Mouse (Mus musculus) hindbrain, embryonic 12.5 days (tissue): ENCODE data around the gene Gm5431. TPM values are rescaled to one million over a fixed set of nuclear protein-coding genes. Genes with fewer than 3 reads are reported as not detected.

Experiments used
- ATAC-seq: fragments of 200-750 bp; cut with Nextera tagmentation; 2 replicates; pipeline ENCODE4 v1.8.0; 2017; ENCODE audit warnings: moderate TSS enrichment; ENCODE audit not compliant: low FRiP score
- H3K27ac ChIP-seq: fragments of 300-500 bp; sonication (generic); 2 replicates; pipeline ENCODE4 v1.5.1; 2016; ENCODE audit warnings: mild to moderate bottlenecking
- H3K27me3 ChIP-seq: fragments of 300-500 bp; sonication (generic); 2 replicates; pipeline ENCODE4 v1.6.1; 2016; ENCODE audit warnings: mild to moderate bottlenecking
- H3K36me3 ChIP-seq: fragments of 300-500 bp; sonication (generic); 2 replicates; pipeline ENCODE4 v1.6.1; 2016; ENCODE audit warnings: mild to moderate bottlenecking
- H3K4me1 ChIP-seq: fragments of 300-500 bp; sonication (generic); 2 replicates; pipeline ENCODE4 v1.6.1; 2016
- H3K4me2 ChIP-seq: fragments of 300-500 bp; sonication (generic); replicated peaks from 2 replicates; pipeline ENCODE4 v1.6.1; 2016; ENCODE audit warnings: mild to moderate bottlenecking
- H3K4me3 ChIP-seq: fragments of 300-500 bp; sonication (generic); 2 replicates; pipeline ENCODE4 v1.5.1; 2016; ENCODE audit warnings: mild to moderate bottlenecking
- H3K9ac ChIP-seq: fragments of 300-500 bp; sonication (generic); 2 replicates; pipeline ENCODE4 v1.6.1; 2016; ENCODE audit warnings: mild to moderate bottlenecking, moderate library complexity
- H3K9me3 ChIP-seq: fragments of 300-500 bp; sonication (generic); replicated peaks from 2 replicates; pipeline ENCODE4 v1.6.1; 2016; ENCODE audit warnings: mild to moderate bottlenecking
- WGBS: fragments of 180-500 bp; shearing (Covaris S2); methylation state at CpG from one replicate; pipeline ENCODE4 v1.1.7; 2016; 5-methylcytosine and 5-hydroxymethylcytosine counted together
- polyA plus RNA-seq: library from polyadenylated mRNA; unstranded; fragments of >200 nt; fragmentation: Nextera tagmentation; extraction: Ambion mirVana; gene quantifications from 2 replicates; pipeline ENCODE4 v1.2.1, GENCODE M21; 2016

Gene Gm5431
- polyA plus RNA-seq, 1 experiment from 2014 or later, result not detected

DNA sequence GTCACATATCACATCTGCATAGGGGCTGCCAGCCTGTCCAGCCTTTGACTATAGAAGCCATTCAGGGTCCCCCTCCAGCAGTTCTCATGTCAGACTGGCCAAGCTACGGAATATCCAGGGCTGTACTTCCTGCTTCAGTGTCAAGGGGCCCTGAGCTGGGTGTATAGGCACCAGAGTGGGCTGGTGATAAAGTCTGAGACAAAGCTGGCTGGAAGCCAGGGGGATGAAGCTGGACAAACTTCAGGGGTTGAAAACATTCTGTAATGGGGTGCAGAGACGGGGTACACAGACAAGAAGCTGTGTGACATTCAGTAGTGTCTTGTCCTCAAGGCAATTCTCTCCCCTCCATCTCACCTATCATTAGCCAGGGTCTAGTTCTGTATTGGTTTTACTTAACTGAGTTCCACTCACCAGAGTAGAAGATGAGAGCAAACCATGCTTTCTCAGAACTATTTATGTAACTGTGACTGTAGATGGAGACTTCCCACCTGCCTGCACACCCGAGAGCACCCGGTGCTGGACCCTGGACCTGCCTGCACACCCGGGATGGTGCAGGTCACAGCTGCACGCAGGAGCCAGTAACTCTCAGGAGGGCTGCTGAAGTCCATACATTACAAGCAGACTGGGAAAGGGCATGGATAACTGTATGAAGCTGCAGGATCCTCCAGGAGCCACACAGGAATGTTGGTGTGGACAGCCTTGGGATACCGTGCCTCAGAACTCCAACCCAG lies 32.5 kb downstream of the Gm5431 start:
- Histone ChIP-seq H3K27me3 (peaks cover 15% of the 10 kb centered on the region), H3K4me1 (peaks cover 13% of the 10 kb centered on the region; the same call in 1 of the 2 replicates), H3K9ac (no peak overlapping the region), H3K4me2 (no peak overlapping the region), H3K27ac (no peak overlapping the region), H3K9me3 (no peaks in the 10 kb centered on the region), H3K36me3 (no peaks in the 10 kb centered on the region), H3K4me3 (no peak overlapping the region)
- ATAC-seq, result no peak
- 71% methylated on average over 7 of the region's 7 CpGs for WGBS

DNA sequence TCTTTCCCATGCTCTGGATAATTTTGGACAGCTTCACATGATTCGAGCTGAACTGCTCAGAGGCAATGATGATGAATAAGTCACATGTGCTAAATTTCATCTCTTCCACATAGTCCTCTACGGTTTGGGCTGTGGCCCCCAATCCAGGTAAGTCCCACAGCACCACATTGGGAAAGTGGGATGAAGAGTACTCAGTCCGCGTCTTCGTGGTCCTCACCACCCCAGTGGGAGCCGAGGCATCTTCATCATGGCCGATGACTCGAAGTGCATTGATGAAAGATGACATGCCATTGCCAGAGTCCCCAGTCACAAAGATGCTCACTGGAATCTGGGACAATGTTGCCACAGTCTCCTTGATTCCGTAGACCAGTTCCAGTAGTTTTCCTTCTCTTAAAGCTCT lies 35.5 kb downstream of the Gm5431 start:
- H3K4me1 ChIP-seq, result peaks cover 5% of the 10 kb centered on the region; the same call in 1 of the 2 replicates

DNA sequence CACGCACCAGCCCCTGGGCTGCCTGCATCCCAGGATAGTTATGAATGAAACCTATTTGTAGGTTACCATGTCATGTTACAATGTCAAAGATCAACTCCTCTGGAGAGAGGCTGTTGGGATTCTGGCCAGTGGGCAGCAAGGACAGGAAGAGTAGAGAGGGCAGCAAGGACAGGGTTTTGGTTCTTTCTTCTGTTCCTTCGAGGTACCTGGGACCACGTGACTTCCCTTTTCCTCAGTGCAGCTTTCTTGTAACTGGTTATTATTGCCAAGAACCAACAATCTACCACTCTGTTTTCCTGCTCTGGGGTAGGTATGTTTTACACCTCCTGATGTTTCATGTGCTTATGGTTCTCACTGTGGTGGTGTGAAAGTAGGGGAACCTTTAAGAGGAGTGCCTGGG lies 38.2 kb downstream of the Gm5431 start:
- 86% methylated on average over 3 of the region's 3 CpGs for WGBS
- no peak for ATAC-seq
- Histone ChIP-seq H3K27ac (no peak overlapping the region), H3K36me3 (no peaks in the 10 kb centered on the region), H3K9ac (no peak overlapping the region), H3K9me3 (no peaks in the 10 kb centered on the region), H3K27me3 (peaks cover 4% of the 10 kb centered on the region), H3K4me1 (no peaks in the 10 kb centered on the region), H3K4me2 (no peak overlapping the region), H3K4me3 (no peak overlapping the region)

More for the DNA sequence above, 35.5 kb downstream of the Gm5431 start:
- Histone ChIP-seq H3K9me3 (no peaks in the 10 kb centered on the region), H3K27ac (no peak overlapping the region), H3K4me3 (no peak overlapping the region), H3K36me3 (no peaks in the 10 kb centered on the region), H3K4me2 (no peak overlapping the region), H3K27me3 (no peaks in the 10 kb centered on the region; the same call in 1 of the 2 replicates), H3K9ac (no peak overlapping the region)
- ATAC-seq, result no peak
- 92% methylated on average over 9 of the region's 9 CpGs for WGBS

DNA sequence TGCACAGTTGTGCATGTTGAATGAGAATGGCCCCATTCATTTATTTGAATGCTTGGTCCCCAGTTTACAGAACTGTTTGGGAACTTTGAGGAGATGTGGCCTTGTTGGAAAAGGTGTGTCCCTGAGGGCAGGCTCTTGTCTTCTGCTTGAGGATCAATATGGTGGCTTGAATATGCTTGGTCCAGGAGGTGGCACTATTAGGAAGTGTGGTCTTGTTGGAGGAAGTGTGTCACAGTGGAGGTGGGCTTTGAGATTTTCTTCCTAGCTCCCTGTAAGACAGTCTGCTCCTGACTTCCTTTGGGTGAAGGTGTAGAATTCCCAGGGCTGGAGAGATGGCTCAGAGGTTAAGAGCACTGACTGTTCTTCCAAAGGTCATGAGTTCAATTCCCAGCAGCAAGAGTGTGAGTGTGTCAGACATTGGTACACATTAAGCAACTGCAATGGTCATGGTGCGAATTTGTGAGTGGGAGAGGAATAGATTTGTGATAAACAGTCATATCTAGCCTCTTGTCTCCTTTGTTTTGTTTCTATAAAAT lies 39.2 kb downstream of the Gm5431 start:
- Histone ChIP-seq H3K27ac (no peak overlapping the region), H3K4me2 (no peak overlapping the region), H3K4me3 (no peak overlapping the region), H3K4me1 (peaks cover 3% of the 10 kb centered on the region; the same call in 1 of the 2 replicates), H3K9ac (no peak overlapping the region), H3K27me3 (peaks cover 4% of the 10 kb centered on the region), H3K36me3 (no peaks in the 10 kb centered on the region), H3K9me3 (no peaks in the 10 kb centered on the region)
- ATAC-seq, result no peak
- WGBS, result 84% methylated on average over 1 of the region's 1 CpGs

DNA sequence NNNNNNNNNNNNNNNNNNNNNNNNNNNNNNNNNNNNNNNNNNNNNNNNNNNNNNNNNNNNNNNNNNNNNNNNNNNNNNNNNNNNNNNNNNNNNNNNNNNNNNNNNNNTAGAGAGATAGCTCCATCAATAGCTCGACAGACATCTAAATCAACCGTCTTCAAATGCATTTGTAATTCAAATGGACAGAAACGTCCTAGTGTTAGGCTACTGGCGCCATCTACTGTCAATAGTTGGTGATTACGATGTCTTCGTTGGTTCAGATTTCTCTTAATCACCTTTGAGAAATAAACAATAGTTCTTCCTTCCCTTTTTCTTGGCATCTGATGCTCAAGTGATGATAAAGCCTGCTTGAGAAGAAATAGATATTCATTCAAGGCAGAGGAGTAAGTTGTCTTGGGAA lies 43.0 kb downstream of the Gm5431 start:
- ATAC-seq, result no peak
- Histone ChIP-seq H3K4me2 (peak overlapping the region; percentile 94), H3K27me3 (peaks cover 7% of the 10 kb centered on the region), H3K9me3 (no peaks in the 10 kb centered on the region), H3K4me1 (peaks cover 15% of the 10 kb centered on the region), H3K27ac (no peak overlapping the region), H3K36me3 (no peaks in the 10 kb centered on the region), H3K9ac (no peak overlapping the region), H3K4me3 (no peak overlapping the region)
- 1% methylated on average over 6 of the region's 6 CpGs for WGBS

DNA sequence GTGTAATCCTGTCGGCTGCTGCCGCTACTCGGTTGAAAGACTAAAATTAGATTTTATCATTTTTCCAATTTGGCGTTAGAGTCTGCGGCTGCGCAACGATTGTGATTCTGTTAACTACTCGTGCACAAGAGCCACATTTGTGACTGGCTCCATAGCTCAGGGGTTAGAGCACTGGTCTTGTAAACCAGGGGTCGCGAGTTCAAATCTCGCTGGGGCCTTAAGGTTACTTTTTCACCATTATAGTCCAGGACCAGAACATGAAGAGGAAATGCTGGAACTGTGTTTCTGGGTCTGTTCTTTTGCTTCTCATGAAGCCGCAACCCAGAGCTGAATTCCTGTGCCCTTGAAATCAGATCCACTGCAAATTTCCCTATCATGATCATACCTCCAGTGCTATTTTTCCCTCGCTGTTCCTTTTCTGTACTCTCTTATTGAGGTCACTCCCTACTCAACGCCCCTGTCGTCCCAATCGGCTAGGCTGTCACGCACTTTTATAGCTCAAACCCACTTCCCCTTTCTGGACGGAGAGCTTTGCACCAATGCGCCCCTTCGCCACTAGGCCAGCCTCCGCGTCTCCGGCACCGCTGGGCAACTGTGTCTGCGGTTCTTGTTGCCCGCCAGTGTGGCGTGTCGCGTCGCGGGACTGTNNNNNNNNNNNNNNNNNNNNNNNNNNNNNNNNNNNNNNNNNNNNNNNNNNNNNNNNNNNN lies 48.4 kb downstream of the Gm5431 start:
- Histone ChIP-seq H3K4me3 (peak overlapping the region; percentile 58), H3K27ac (no peak overlapping the region), H3K9ac (peak overlapping the region; percentile 44), H3K36me3 (no peaks in the 10 kb centered on the region), H3K4me1 (peaks cover 22% of the 10 kb centered on the region), H3K4me2 (peak overlapping the region; percentile 94), H3K9me3 (no peaks in the 10 kb centered on the region), H3K27me3 (peaks cover 14% of the 10 kb centered on the region)
- under 1% methylated on average over 31 of the region's 31 CpGs for WGBS
- peak; percentile 73 for ATAC-seq

DNA sequence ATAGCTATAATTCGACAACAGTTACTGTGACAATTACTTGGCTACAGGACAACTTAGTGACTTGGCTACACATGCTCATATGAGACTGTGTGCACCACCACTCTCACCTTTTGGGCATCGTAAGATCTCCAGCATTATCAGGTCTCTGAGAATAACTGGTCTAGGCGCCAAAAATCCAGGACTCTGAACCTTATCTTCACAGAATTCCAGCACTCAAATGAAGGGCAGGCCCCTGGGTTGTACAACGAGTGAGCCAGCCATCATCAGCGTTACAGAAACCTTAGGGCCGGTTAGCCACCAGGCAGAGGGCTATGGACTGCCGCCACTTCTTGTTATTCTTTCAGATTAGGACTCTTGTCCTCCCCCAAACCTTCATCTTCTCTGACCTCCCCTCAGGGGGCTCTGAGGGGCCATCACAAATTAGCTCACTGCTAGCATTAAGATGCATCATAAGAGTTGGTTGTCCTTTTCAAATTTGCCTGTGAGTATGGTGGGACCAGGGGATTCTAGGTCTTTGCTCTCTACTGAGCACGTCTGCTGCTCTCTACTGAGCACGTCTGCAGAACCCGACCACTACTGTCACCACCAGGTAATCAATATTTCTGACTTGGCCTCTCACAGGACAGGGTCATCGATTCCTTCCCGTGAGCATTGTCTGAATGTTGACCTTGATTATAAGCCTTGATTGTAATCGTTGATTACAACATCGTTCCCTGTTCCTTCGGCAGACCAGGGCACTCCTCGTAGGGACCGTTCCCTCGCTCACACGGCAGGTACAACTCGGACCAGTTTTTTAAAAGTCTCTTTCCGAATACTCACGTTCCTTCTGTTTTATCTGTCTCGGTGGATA lies 49.2 kb downstream of the Gm5431 start:
- Histone ChIP-seq H3K4me3 (peak overlapping the region; percentile 58), H3K4me2 (peak overlapping the region; percentile 94), H3K4me1 (peaks cover 19% of the 10 kb centered on the region), H3K9ac (peak overlapping the region; percentile 44), H3K36me3 (no peaks in the 10 kb centered on the region), H3K27ac (peak overlapping the region; percentile 17; the same call in 1 of the 2 replicates), H3K9me3 (no peaks in the 10 kb centered on the region), H3K27me3 (peaks cover 18% of the 10 kb centered on the region)
- peak; percentile 40 for ATAC-seq
- 8% methylated on average over 23 of the region's 23 CpGs for WGBS

DNA sequence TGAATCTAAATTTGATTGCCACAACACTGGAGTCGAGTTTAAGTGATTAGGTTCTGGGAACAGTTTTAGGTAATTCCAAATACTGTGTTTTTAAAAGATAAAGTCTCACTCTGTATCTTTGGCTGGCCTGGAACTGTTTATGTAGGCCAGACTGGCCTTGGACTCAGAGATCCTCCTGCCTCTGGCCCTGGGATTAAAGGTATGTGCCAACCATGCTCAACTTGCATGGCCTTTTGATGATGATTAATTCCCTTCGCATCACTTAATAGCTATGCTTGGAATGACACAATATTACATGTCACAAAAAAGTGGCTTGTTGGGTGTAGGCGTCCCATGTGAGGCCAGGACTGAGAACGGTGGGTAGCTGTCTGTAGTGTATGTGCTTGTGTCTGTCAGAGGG lies 49.8 kb downstream of the Gm5431 start:
- H3K27me3 ChIP-seq, result peaks cover 18% of the 10 kb centered on the region
- WGBS, result 75% methylated on average over 4 of the region's 4 CpGs
- H3K36me3 ChIP-seq, result no peaks in the 10 kb centered on the region
- H3K27ac ChIP-seq, result no peak overlapping the region
- peaks cover 17% of the 10 kb centered on the region for H3K4me1 ChIP-seq
- ATAC-seq, result no peak
- H3K4me2 ChIP-seq, result peak overlapping the region; percentile 94; the same call in 1 of the 2 replicates
- peak overlapping the region; percentile 58; the same call in 1 of the 2 replicates for H3K4me3 ChIP-seq
- H3K9ac ChIP-seq, result no peak overlapping the region
- H3K9me3 ChIP-seq, result no peaks in the 10 kb centered on the region

DNA sequence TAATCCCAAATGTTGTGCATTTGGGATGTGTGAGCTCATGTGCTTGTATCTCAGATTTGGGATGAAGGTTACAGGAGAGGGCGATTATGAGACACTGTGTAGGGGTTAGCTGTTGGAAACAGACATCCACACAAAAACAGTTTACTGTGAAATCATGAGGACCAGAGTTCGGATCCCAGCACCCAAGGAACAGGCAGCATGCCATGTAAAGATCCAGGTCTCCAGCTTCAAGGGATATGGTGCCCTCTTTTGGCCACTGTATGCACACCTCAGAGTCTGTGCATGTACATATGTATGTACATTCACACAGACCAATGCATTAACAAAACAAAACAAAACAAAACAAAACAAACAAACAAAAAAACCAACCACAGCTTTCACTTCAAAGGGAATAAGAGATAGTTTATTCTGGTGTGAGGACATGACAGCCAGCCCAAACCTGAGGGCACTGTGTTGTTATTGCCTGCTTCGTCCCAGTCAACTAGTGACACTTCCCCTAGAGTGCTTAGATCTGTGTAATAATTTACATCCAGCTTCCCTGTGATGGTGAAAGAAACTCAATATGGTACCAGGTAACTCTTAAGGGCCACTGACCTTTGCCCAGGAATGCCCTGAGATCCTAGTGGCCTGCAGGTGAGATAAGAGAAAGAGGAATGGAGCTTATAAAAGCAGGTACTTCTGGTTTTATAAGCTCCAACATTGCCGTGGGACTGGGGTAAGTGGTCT lies 50.6 kb downstream of the Gm5431 start:
- WGBS, result 87% methylated on average over 4 of the region's 4 CpGs
- peaks cover 18% of the 10 kb centered on the region for H3K27me3 ChIP-seq
- ATAC-seq, result no peak
- H3K4me2 ChIP-seq, result no peak overlapping the region
- peaks cover 17% of the 10 kb centered on the region for H3K4me1 ChIP-seq
- no peak overlapping the region for H3K27ac ChIP-seq
- H3K9ac ChIP-seq, result no peak overlapping the region
- no peak overlapping the region for H3K4me3 ChIP-seq
- H3K36me3 ChIP-seq, result no peaks in the 10 kb centered on the region
- no peaks in the 10 kb centered on the region for H3K9me3 ChIP-seq

DNA sequence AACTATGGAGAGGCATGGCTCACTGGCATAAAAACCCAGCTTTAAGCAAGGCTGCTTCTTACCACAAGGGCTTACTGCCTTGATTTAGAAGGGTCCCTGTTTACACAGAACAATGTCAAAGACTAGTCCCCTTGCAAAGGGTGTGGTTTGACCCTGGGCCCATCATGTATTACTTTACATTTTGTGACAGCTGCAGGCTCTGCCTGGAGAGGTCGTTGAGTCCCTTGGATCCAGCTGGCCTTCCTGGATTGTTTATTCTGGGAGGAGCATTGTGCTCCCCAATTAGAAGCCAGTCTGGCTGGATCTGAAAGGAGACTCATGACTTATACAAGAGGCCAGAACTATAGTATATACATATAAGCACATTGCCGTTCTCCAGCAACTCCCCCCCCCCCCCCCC lies 51.8 kb downstream of the Gm5431 start:
- Histone ChIP-seq H3K9ac (no peak overlapping the region), H3K4me2 (no peak overlapping the region), H3K4me1 (peaks cover 17% of the 10 kb centered on the region), H3K27me3 (peaks cover 23% of the 10 kb centered on the region), H3K27ac (no peak overlapping the region), H3K4me3 (no peak overlapping the region), H3K9me3 (no peaks in the 10 kb centered on the region), H3K36me3 (no peaks in the 10 kb centered on the region)
- WGBS, result 48% methylated on average over 2 of the region's 2 CpGs
- ATAC-seq, result no peak

DNA sequence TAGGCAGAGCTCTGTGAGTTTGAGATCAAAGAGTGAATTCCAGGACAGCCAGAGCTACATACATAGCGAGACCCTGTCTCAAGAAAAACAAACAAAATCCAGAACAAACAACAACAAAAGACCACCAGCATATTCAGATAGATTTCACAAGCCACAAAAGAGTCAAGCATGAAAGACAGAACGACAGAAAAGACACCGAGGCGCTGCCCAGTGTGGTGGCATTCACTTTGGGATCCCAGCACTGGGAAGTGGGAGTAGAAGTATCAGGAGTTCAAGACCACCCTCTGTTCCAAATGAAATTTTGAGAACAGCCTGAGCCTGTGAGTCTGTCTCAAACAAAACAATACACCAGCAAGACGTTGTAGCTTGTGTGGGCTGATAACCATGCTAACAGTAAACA lies 55.1 kb downstream of the Gm5431 start:
- 58% methylated on average over 5 of the region's 5 CpGs for WGBS
- no peaks in the 10 kb centered on the region for H3K36me3 ChIP-seq
- no peaks in the 10 kb centered on the region for H3K4me1 ChIP-seq
- no peak overlapping the region for H3K4me3 ChIP-seq
- no peak for ATAC-seq
- no peak overlapping the region for H3K9ac ChIP-seq
- H3K27me3 ChIP-seq, result peaks cover 28% of the 10 kb centered on the region
- H3K9me3 ChIP-seq, result no peaks in the 10 kb centered on the region
- no peak overlapping the region for H3K27ac ChIP-seq
- H3K4me2 ChIP-seq, result no peak overlapping the region
